Mouse (Mus musculus): ENCODE measurements at regions not wholly inside any gene's neighbourhood (a gene's known extent, or its start where the extent isn't known, plus 50 kb on each side); places are given as distances from the start of the nearest gene placed in this dataset.

- 73% methylated on average over 18 of the region's 18 CpGs for WGBS
- no peaks in the 10 kb centered on the region for H3K9me3 ChIP-seq (ENCODE audit: control insufficient read depth, low read depth, low read length)
- no peak for ATAC-seq (ENCODE audit: insufficient number of reproducible peaks, insufficient read depth, low FRiP score, low read depth)
- no peak overlapping the region for H3K4me3 ChIP-seq (ENCODE audit: low read depth, low read length)
- no peak overlapping the region for H3K27ac ChIP-seq (ENCODE audit: low read length)
- H3K27me3 ChIP-seq (ENCODE audit: control insufficient read depth, insufficient read depth, low read length), result no peaks in the 10 kb centered on the region
- H3K4me1 ChIP-seq (ENCODE audit: control insufficient read depth, insufficient read depth, low read length), result peaks cover 8% of the 10 kb centered on the region; the same call in 1 of the 2 replicates
- no peaks in the 10 kb centered on the region for H3K36me3 ChIP-seq (ENCODE audit: control insufficient read depth, insufficient read depth, low read length)
- no peak overlapping the region for H3K9ac ChIP-seq (replicated peaks; ENCODE audit: low read depth, low read length)
- no peak overlapping the region for H3K4me2 ChIP-seq (replicated peaks; ENCODE audit: low read depth, low read length)
These were observed 629.1 kb downstream of the Rnf144a start for GRCm38 (mm10) chr12:25785646-25786606.

GRCm38 (mm10) chr12:25784401-25784800, 630.7 kb downstream of the Rnf144a start:
- Histone ChIP-seq H3K4me3 (ENCODE audit: low read depth, low read length) (no peak overlapping the region), H3K27me3 (ENCODE audit: control insufficient read depth, insufficient read depth, low read length) (no peaks in the 10 kb centered on the region), H3K9me3 (ENCODE audit: control insufficient read depth, low read depth, low read length) (no peaks in the 10 kb centered on the region), H3K4me2 (replicated peaks; ENCODE audit: low read depth, low read length) (no peak overlapping the region), H3K4me1 (ENCODE audit: control insufficient read depth, insufficient read depth, low read length) (peaks cover 8% of the 10 kb centered on the region; the same call in 1 of the 2 replicates), H3K36me3 (ENCODE audit: control insufficient read depth, insufficient read depth, low read length) (no peaks in the 10 kb centered on the region), H3K27ac (ENCODE audit: low read length) (no peak overlapping the region), H3K9ac (replicated peaks; ENCODE audit: low read depth, low read length) (no peak overlapping the region)
- ATAC-seq (ENCODE audit: insufficient number of reproducible peaks, insufficient read depth, low FRiP score, low read depth), result no peak
- WGBS, result 81% methylated on average over 3 of the region's 3 CpGs

- peaks cover 8% of the 10 kb centered on the region; the same call in 1 of the 2 replicates for H3K4me1 ChIP-seq (ENCODE audit: control insufficient read depth, insufficient read depth, low read length)
- H3K36me3 ChIP-seq (ENCODE audit: control insufficient read depth, insufficient read depth, low read length), result no peaks in the 10 kb centered on the region
- 48% methylated on average over 10 of the region's 10 CpGs for WGBS
- H3K4me2 ChIP-seq (replicated peaks; ENCODE audit: low read depth, low read length), result no peak overlapping the region
- no peak overlapping the region for H3K27ac ChIP-seq (ENCODE audit: low read length)
- H3K9ac ChIP-seq (replicated peaks; ENCODE audit: low read depth, low read length), result no peak overlapping the region
- H3K9me3 ChIP-seq (ENCODE audit: control insufficient read depth, low read depth, low read length), result no peaks in the 10 kb centered on the region
- no peak for ATAC-seq (ENCODE audit: insufficient number of reproducible peaks, insufficient read depth, low FRiP score, low read depth)
- H3K4me3 ChIP-seq (ENCODE audit: low read depth, low read length), result no peak overlapping the region
- H3K27me3 ChIP-seq (ENCODE audit: control insufficient read depth, insufficient read depth, low read length), result no peaks in the 10 kb centered on the region
These were observed 631.9 kb downstream of the Rnf144a start for GRCm38 (mm10) chr12:25782972-25783717.

- Histone ChIP-seq H3K4me3 (ENCODE audit: low read depth, low read length) (no peak overlapping the region), H3K27ac (ENCODE audit: low read length) (no peak overlapping the region), H3K9me3 (ENCODE audit: control insufficient read depth, low read depth, low read length) (no peaks in the 10 kb centered on the region), H3K9ac (replicated peaks; ENCODE audit: low read depth, low read length) (no peak overlapping the region), H3K36me3 (ENCODE audit: control insufficient read depth, insufficient read depth, low read length) (no peaks in the 10 kb centered on the region), H3K27me3 (ENCODE audit: control insufficient read depth, insufficient read depth, low read length) (no peaks in the 10 kb centered on the region), H3K4me2 (replicated peaks; ENCODE audit: low read depth, low read length) (no peak overlapping the region), H3K4me1 (ENCODE audit: control insufficient read depth, insufficient read depth, low read length) (no peaks in the 10 kb centered on the region)
- 88% methylated on average over 3 of the region's 3 CpGs for WGBS
- no peak for ATAC-seq (ENCODE audit: insufficient number of reproducible peaks, insufficient read depth, low FRiP score, low read depth)
These were observed 643.2 kb downstream of the Rnf144a start for GRCm38 (mm10) chr12:25771856-25772255.

- no peaks in the 10 kb centered on the region for H3K9me3 ChIP-seq (ENCODE audit: control insufficient read depth, low read depth, low read length)
- whole genome bisulfite sequencing, result 31% methylated on average over 5 of the region's 5 CpGs
- H3K27ac ChIP-seq (ENCODE audit: low read length), result no peak overlapping the region
- no peak for ATAC-seq (ENCODE audit: insufficient number of reproducible peaks, insufficient read depth, low FRiP score, low read depth)
- H3K4me1 ChIP-seq (ENCODE audit: control insufficient read depth, insufficient read depth, low read length), result no peaks in the 10 kb centered on the region
- no peak overlapping the region for H3K9ac ChIP-seq (replicated peaks; ENCODE audit: low read depth, low read length)
- H3K4me2 ChIP-seq (replicated peaks; ENCODE audit: low read depth, low read length), result no peak overlapping the region
- H3K4me3 ChIP-seq (ENCODE audit: low read depth, low read length), result no peak overlapping the region
- H3K27me3 ChIP-seq (ENCODE audit: control insufficient read depth, insufficient read depth, low read length), result no peaks in the 10 kb centered on the region
- H3K36me3 ChIP-seq (ENCODE audit: control insufficient read depth, insufficient read depth, low read length), result no peaks in the 10 kb centered on the region
These were observed 646.4 kb downstream of the Rnf144a start for GRCm38 (mm10) chr12:25768644-25769043.

DNA sequence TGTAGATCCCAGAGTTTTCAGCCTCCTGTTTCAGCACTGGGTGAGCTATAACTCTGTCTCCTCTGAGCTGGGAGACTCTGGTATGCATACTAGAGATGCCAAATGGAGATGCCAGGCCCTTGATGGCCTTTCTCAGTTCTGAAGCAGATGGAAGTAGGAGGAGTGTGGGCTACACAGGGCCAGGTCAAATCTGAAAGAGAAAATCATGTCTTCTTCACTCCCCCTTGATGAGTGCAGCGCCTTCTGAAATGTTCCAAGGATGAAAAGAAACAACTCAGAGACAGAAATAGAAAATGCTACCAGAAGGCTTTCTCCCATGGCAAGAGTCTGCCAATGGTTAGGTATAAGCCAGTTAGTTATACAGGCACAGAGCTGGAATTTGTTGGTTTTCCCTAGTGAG, 652.0 kb downstream of the Rnf144a start:
- WGBS, result 100% methylated on average over 1 of the region's 1 CpGs
- Histone ChIP-seq H3K36me3 (ENCODE audit: control insufficient read depth, insufficient read depth, low read length) (no peaks in the 10 kb centered on the region), H3K4me1 (ENCODE audit: control insufficient read depth, insufficient read depth, low read length) (no peaks in the 10 kb centered on the region), H3K9me3 (ENCODE audit: control insufficient read depth, low read depth, low read length) (no peaks in the 10 kb centered on the region), H3K9ac (replicated peaks; ENCODE audit: low read depth, low read length) (no peak overlapping the region), H3K27me3 (ENCODE audit: control insufficient read depth, insufficient read depth, low read length) (no peaks in the 10 kb centered on the region), H3K27ac (ENCODE audit: low read length) (no peak overlapping the region), H3K4me2 (replicated peaks; ENCODE audit: low read depth, low read length) (no peak overlapping the region), H3K4me3 (ENCODE audit: low read depth, low read length) (no peak overlapping the region)
- no peak for ATAC-seq (ENCODE audit: insufficient number of reproducible peaks, insufficient read depth, low FRiP score, low read depth)

DNA sequence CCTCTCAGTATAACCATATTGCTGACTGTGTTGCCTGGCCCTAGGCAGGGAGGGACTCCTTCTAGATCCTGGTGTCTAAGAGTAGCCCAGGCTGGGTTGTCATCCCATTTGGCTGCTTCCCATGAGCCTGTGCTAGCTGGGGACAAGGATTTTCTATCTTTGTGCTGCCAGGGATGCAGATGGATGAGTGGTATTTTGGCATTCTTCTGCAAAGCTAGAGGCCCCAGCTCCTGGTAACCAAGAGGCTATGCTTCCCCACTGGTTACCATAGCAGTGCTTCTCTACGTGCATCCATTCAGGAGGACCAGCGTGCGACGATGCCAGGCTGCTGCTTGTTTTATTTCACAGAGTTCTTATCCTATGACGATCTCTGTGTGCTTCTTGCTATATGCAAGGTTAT, 658.0 kb downstream of the Rnf144a start:
- Histone ChIP-seq H3K9me3 (ENCODE audit: control insufficient read depth, low read depth, low read length) (no peaks in the 10 kb centered on the region), H3K9ac (replicated peaks; ENCODE audit: low read depth, low read length) (no peak overlapping the region), H3K4me3 (ENCODE audit: low read depth, low read length) (no peak overlapping the region), H3K4me2 (replicated peaks; ENCODE audit: low read depth, low read length) (no peak overlapping the region), H3K4me1 (ENCODE audit: control insufficient read depth, insufficient read depth, low read length) (no peaks in the 10 kb centered on the region), H3K27ac (ENCODE audit: low read length) (no peak overlapping the region), H3K27me3 (ENCODE audit: control insufficient read depth, insufficient read depth, low read length) (no peaks in the 10 kb centered on the region), H3K36me3 (ENCODE audit: control insufficient read depth, insufficient read depth, low read length) (no peaks in the 10 kb centered on the region)
- no peak for ATAC-seq (ENCODE audit: insufficient number of reproducible peaks, insufficient read depth, low FRiP score, low read depth)
- WGBS, result 89% methylated on average over 5 of the region's 5 CpGs

GRCm38 (mm10) chr12:25733801-25734200, 636.9 kb upstream of the Id2 start:
- no peak overlapping the region for H3K27ac ChIP-seq (ENCODE audit: low read length)
- whole genome bisulfite sequencing, result 22% methylated on average over 2 of the region's 2 CpGs
- no peaks in the 10 kb centered on the region for H3K4me1 ChIP-seq (ENCODE audit: control insufficient read depth, insufficient read depth, low read length)
- H3K27me3 ChIP-seq (ENCODE audit: control insufficient read depth, insufficient read depth, low read length), result no peaks in the 10 kb centered on the region
- no peaks in the 10 kb centered on the region for H3K36me3 ChIP-seq (ENCODE audit: control insufficient read depth, insufficient read depth, low read length)
- no peak overlapping the region for H3K4me2 ChIP-seq (replicated peaks; ENCODE audit: low read depth, low read length)
- ATAC-seq (ENCODE audit: insufficient number of reproducible peaks, insufficient read depth, low FRiP score, low read depth), result no peak
- H3K9me3 ChIP-seq (ENCODE audit: control insufficient read depth, low read depth, low read length), result no peaks in the 10 kb centered on the region
- H3K4me3 ChIP-seq (ENCODE audit: low read depth, low read length), result no peak overlapping the region
- H3K9ac ChIP-seq (replicated peaks; ENCODE audit: low read depth, low read length), result no peak overlapping the region
